ENCODE assay signal across 25 mouse cellular contexts in genomic region chr11:79864836-79865235, GRCm38 (mm10).
DNase-seq lines count a peak whose midpoint lies in the region; ATAC-seq lines count a peak whose summit lies in the region.
"Had no signal": no experiment of that assay in that cellular context is flagged by ENCODE, and none has a peak within 500 bp of the region (broad histone marks: within the 10 kb centered on the region; RNA-seq: fewer than 3 reads in every experiment).

No protein-coding gene starts in this region.

- H3K4me1 ChIP-seq in lung, embryonic 16.5 days (replicated peaks; ENCODE audit: control insufficient read depth, insufficient read depth, low read length), result peaks cover 15% of the 10 kb centered on the region
- H3K4me1 ChIP-seq: forebrain, embryonic 13.5 days; liver, embryonic 12.5 days; neural tube, embryonic 12.5 days had no signal

- no peak overlapping the region for H3K4me3 ChIP-seq in lung, embryonic 16.5 days (ENCODE audit: low read length)
- H3K4me3 ChIP-seq: forebrain, embryonic 13.5 days; heart, embryonic 10.5 days; hindbrain, embryonic 13.5 days; liver, embryonic 12.5 days; neural tube, embryonic 12.5 days had no signal

- 26% methylated on average over 5 of the region's 5 CpGs for WGBS in lung, embryonic 16.5 days

- no peak overlapping the region for H3K9ac ChIP-seq in lung, embryonic 16.5 days (ENCODE audit: low read length)
- H3K9ac ChIP-seq: forebrain, embryonic 13.5 days; hindbrain, embryonic 13.5 days; liver, embryonic 12.5 days; liver, postnatal 0 days; neural tube, embryonic 12.5 days had no signal

- H3K36me3 ChIP-seq in lung, embryonic 16.5 days (ENCODE audit: control insufficient read depth, insufficient read depth, low read length), result no peaks in the 10 kb centered on the region
- H3K36me3 ChIP-seq: heart, embryonic 10.5 days; hindbrain, embryonic 13.5 days; liver, embryonic 12.5 days; neural tube, embryonic 12.5 days had no signal

- no peak overlapping the region for H3K27ac ChIP-seq in lung, embryonic 16.5 days (ENCODE audit: low read length)
- H3K27ac ChIP-seq: forebrain, embryonic 13.5 days; heart, embryonic 10.5 days; hindbrain, embryonic 13.5 days; liver, embryonic 12.5 days; neural tube, embryonic 12.5 days had no signal

- peak; percentile 41; the same call in 1 of the 2 replicates for ATAC-seq in lung, embryonic 16.5 days (ENCODE audit: low read depth)
- ATAC-seq: forebrain, embryonic 13.5 days; liver, embryonic 12.5 days; liver, postnatal 0 days; midbrain, embryonic 16.5 days had no signal

- DNase-seq in cerebellum, postnatal 10 days, result peak; percentile 34 to 35
- DNase-seq in cerebellum, adult 9-10 months, result no peak
- peak; percentile 37 for DNase-seq in NIH3T3 (ENCODE audit: low read depth)
- peak; percentile 84 for DNase-seq in lung, postnatal 36 days
- no peak for DNase-seq in cerebellum, adult 18-20 months
- DNase-seq in kidney, postnatal 25 days, result no peak
- DNase-seq: cerebellum, adult 11 months; gastrocnemius, postnatal 25 days; heart, adult 11 months; heart, postnatal 4 days; kidney, adult 11 months; kidney, postnatal 14 days; left cerebral cortex, postnatal 4 days; liver, postnatal 0 days; right cerebral cortex, adult 18-20 months; spleen, adult 18-20 months; thymus, postnatal 14 days had no signal

- H3K4me2 ChIP-seq in lung, embryonic 16.5 days (ENCODE audit: low read depth, low read length), result no peak overlapping the region
- H3K4me2 ChIP-seq: forebrain, embryonic 13.5 days; hindbrain, embryonic 13.5 days; liver, embryonic 12.5 days; midbrain, embryonic 11.5 days; neural tube, embryonic 12.5 days had no signal

- H3K9me3 ChIP-seq in lung, embryonic 16.5 days (ENCODE audit: control insufficient read depth, low read length), result no peaks in the 10 kb centered on the region
- H3K9me3 ChIP-seq: forebrain, embryonic 13.5 days; heart, embryonic 10.5 days; hindbrain, embryonic 13.5 days; liver, embryonic 12.5 days; neural tube, embryonic 12.5 days had no signal

- H3K27me3 ChIP-seq in lung, embryonic 16.5 days (ENCODE audit: control insufficient read depth, insufficient read depth, low read depth, low read length), result no peaks in the 10 kb centered on the region
- H3K27me3 ChIP-seq: forebrain, embryonic 13.5 days; neural tube, embryonic 12.5 days had no signal

Comparison
In these comparisons a context has a peak if more than half of its experiments do, and no peak if none do; other contexts are left out.
1. DNase-seq: peak in cerebellum, postnatal 10 days (2 of 2), NIH3T3 (single experiment) and lung, postnatal 36 days (single experiment); none in cerebellum, adult 9-10 months (single experiment), cerebellum, adult 18-20 months (0 of 2) and kidney, postnatal 25 days (0 of 2).